Mouse (Mus musculus) MEL (cell line): ENCODE results near the gene Evx1. TPM values are rescaled to one million over a fixed set of nuclear protein-coding genes. Genes with fewer than 3 reads are reported as not detected.

Experiments used
- DNase-seq: peaks from one replicate; pipeline ENCODE4 v3.0.0; 2011; ENCODE audit warnings: low read depth, low spot score
- H3K27ac ChIP-seq: 2 replicates; pipeline ENCODE4 v1.5.1; 2012; ENCODE audit warnings: low read depth, mild to moderate bottlenecking, control low read depth, low read length, moderate library complexity; ENCODE audit not compliant: control insufficient read depth
- H3K27me3 ChIP-seq, 2 experiments: fragments of 150-350 bp in 1 of 2; sonication (generic) in 1 of 2; 2 replicates each; pipeline ENCODE4 v1.6.1; 2012; ENCODE audit warnings: low read length in 2 of 2, mild to moderate bottlenecking in 2 of 2, improper control_type of control experiment in 1 of 2, moderate library complexity in 1 of 2; ENCODE audit not compliant: insufficient read depth in 2 of 2, control insufficient read depth in 1 of 2
- H3K36me3 ChIP-seq, 2 experiments: 2 replicates each; pipeline ENCODE4 v1.6.1; 2012 to 2014; ENCODE audit warnings: low read length in 2 of 2, improper control_type of control experiment in 1 of 2, inconsistent platforms in 1 of 2, mild to moderate bottlenecking in 1 of 2; ENCODE audit not compliant: insufficient read depth in 2 of 2, control insufficient read depth in 1 of 2
- H3K4me1 ChIP-seq, 2 experiments: fragments of 150-350 bp in 1 of 2; sonication (generic) in 1 of 2; 2 replicates each; pipeline ENCODE4 v1.6.1; 2012; ENCODE audit warnings: low read length in 2 of 2, improper control_type of control experiment in 1 of 2, mild to moderate bottlenecking in 1 of 2; ENCODE audit not compliant: insufficient read depth in 2 of 2, control insufficient read depth in 1 of 2
- H3K4me3 ChIP-seq, 2 experiments: fragments of 150-350 bp in 1 of 2; sonication (generic) in 1 of 2; 2 replicates each; pipeline ENCODE4 v1.5.1; 2012; ENCODE audit warnings: low read depth in 2 of 2, low read length in 2 of 2, mild to moderate bottlenecking in 2 of 2, moderate library complexity in 2 of 2, control low read depth in 1 of 2, improper control_type of control experiment in 1 of 2; ENCODE audit not compliant: control insufficient read depth in 1 of 2, insufficient read depth in 1 of 2
- H3K79me2 ChIP-seq: 2 replicates; pipeline ENCODE4 v1.6.1; 2012; ENCODE audit warnings: mild to moderate bottlenecking, low read length, moderate library complexity; ENCODE audit not compliant: control insufficient read depth, poor library complexity, insufficient read depth
- H3K9ac ChIP-seq: 2 replicates; pipeline ENCODE4 v1.6.1; 2012; ENCODE audit warnings: low read depth, mild to moderate bottlenecking, control low read depth, low read length, moderate library complexity; ENCODE audit not compliant: control insufficient read depth, poor library complexity, severe bottlenecking
- H3K9me3 ChIP-seq: fragments of 150-350 bp; sonication (generic); replicated peaks from 2 replicates; pipeline ENCODE4 v1.6.1; 2012; ENCODE audit warnings: mild to moderate bottlenecking, low read length, improper control_type of control experiment, moderate library complexity; ENCODE audit not compliant: insufficient read depth
- CTCF ChIP-seq, 3 experiments: IDR thresholded peaks in 2 of 3; conservative IDR thresholded peaks in 1 of 3; 2 replicates each; pipeline ENCODE4 v1.5.1; 2011 to 2012; ENCODE audit warnings: low read length in 3 of 3, low read depth in 2 of 3, mild to moderate bottlenecking in 2 of 3, improper control_type of control experiment in 1 of 3, inconsistent platforms in 1 of 3, mixed read lengths in 1 of 3, moderate library complexity in 1 of 3; ENCODE audit not compliant: control insufficient read depth in 1 of 3, insufficient read depth in 1 of 3, poor library complexity in 1 of 3, severe bottlenecking in 1 of 3
- E2F4 ChIP-seq: IDR thresholded peaks from 2 replicates; pipeline ENCODE4 v1.6.1; 2011; ENCODE audit warnings: low read depth, low read length, improper control_type of control experiment, borderline replicate concordance
- ELF1 ChIP-seq: IDR thresholded peaks from 2 replicates; pipeline ENCODE4 v1.6.1; 2014; ENCODE audit warnings: low read depth, mild to moderate bottlenecking, inconsistent platforms, low read length, improper control_type of control experiment, moderate library complexity
- GABPA ChIP-seq: IDR thresholded peaks from 2 replicates; pipeline ENCODE4 v1.6.1; 2012; ENCODE audit warnings: low read depth, mild to moderate bottlenecking, inconsistent platforms, low read length, improper control_type of control experiment, moderate library complexity
- GATA1 ChIP-seq: IDR thresholded peaks from 2 replicates; pipeline ENCODE4 v1.6.1; 2011; ENCODE audit warnings: low read depth, low read length, improper control_type of control experiment
- HCFC1 ChIP-seq: IDR thresholded peaks from 2 replicates; pipeline ENCODE4 v1.6.1; 2012; ENCODE audit warnings: low read depth, mild to moderate bottlenecking, inconsistent platforms, low read length, improper control_type of control experiment, moderate library complexity
- KAT2A ChIP-seq: conservative IDR thresholded peaks from 2 replicates; pipeline ENCODE4 v1.6.1; 2012; ENCODE audit warnings: low read depth, low read length, improper control_type of control experiment, inconsistent platforms
- MAX ChIP-seq: IDR thresholded peaks from 2 replicates; pipeline ENCODE4 v1.6.1; 2011; ENCODE audit warnings: low read length, improper control_type of control experiment
- MAZ ChIP-seq: IDR thresholded peaks from 2 replicates; pipeline ENCODE4 v1.6.1; 2012; ENCODE audit warnings: low read depth, mild to moderate bottlenecking, inconsistent platforms, low read length, improper control_type of control experiment
- MEF2A ChIP-seq: IDR thresholded peaks from 2 replicates; pipeline ENCODE4 v1.6.1; 2014; ENCODE audit warnings: low read depth, mild to moderate bottlenecking, inconsistent platforms, low read length, improper control_type of control experiment; ENCODE audit not compliant: poor library complexity, insufficient replicate concordance, severe bottlenecking; ENCODE audit errors: extremely low read depth
- MXI1 ChIP-seq: IDR thresholded peaks from 2 replicates; pipeline ENCODE4 v1.6.1; 2011; ENCODE audit warnings: mild to moderate bottlenecking, low read depth, low read length, improper control_type of control experiment
- MYB ChIP-seq: IDR thresholded peaks from 2 replicates; pipeline ENCODE4 v1.6.1; 2011; ENCODE audit warnings: mild to moderate bottlenecking, low read depth, low read length, improper control_type of control experiment
- POLR2A ChIP-seq, 2 experiments: IDR thresholded peaks; 2 replicates each; pipeline ENCODE4 v1.6.1; 2011 to 2012; ENCODE audit warnings: low read length in 2 of 2, mild to moderate bottlenecking in 2 of 2, control low read depth in 1 of 2, improper control_type of control experiment in 1 of 2, low read depth in 1 of 2, moderate library complexity in 1 of 2; ENCODE audit not compliant: control insufficient read depth in 1 of 2, insufficient read depth in 1 of 2, poor library complexity in 1 of 2
- POLR2AphosphoS2 ChIP-seq: IDR thresholded peaks from 2 replicates; pipeline ENCODE4 v1.6.1; 2011; ENCODE audit warnings: low read length, improper control_type of control experiment
- RAD21 ChIP-seq: IDR thresholded peaks from 2 replicates; pipeline ENCODE4 v1.6.1; 2011; ENCODE audit warnings: mild to moderate bottlenecking, low read depth, low read length, improper control_type of control experiment
- RCOR1 ChIP-seq: IDR thresholded peaks from 2 replicates; pipeline ENCODE4 v1.6.1; 2012; ENCODE audit warnings: low read depth, mild to moderate bottlenecking, inconsistent platforms, low read length, improper control_type of control experiment
- SIN3A ChIP-seq: IDR thresholded peaks from 2 replicates; pipeline ENCODE4 v1.6.1; 2012; ENCODE audit warnings: low read length, improper control_type of control experiment, inconsistent platforms
- TAL1 ChIP-seq: IDR thresholded peaks from 2 replicates; pipeline ENCODE4 v1.6.1; 2012; ENCODE audit warnings: mild to moderate bottlenecking, inconsistent platforms, low read length, moderate library complexity, mixed read lengths
- TCF12 ChIP-seq: IDR thresholded peaks from 2 replicates; pipeline ENCODE4 v1.6.1; 2014; ENCODE audit warnings: low read depth, mild to moderate bottlenecking, inconsistent platforms, low read length, improper control_type of control experiment, moderate library complexity
- UBTF ChIP-seq: IDR thresholded peaks from 2 replicates; pipeline ENCODE4 v1.6.1; 2012; ENCODE audit warnings: low read depth, mild to moderate bottlenecking, inconsistent platforms, low read length, improper control_type of control experiment, moderate library complexity, borderline replicate concordance; ENCODE audit not compliant: insufficient read depth
- USF1 ChIP-seq: IDR thresholded peaks from 2 replicates; pipeline ENCODE4 v1.6.1; 2014; ENCODE audit warnings: low read depth, mild to moderate bottlenecking, inconsistent platforms, low read length, improper control_type of control experiment, moderate library complexity
- ZC3H11A ChIP-seq: IDR thresholded peaks from 2 replicates; pipeline ENCODE4 v1.6.1; 2012; ENCODE audit warnings: low read depth, mild to moderate bottlenecking, inconsistent platforms, low read length, improper control_type of control experiment
- ZKSCAN1 ChIP-seq: IDR thresholded peaks from 2 replicates; pipeline ENCODE4 v1.6.1; 2012; ENCODE audit warnings: low read depth, mild to moderate bottlenecking, inconsistent platforms, low read length, improper control_type of control experiment, moderate library complexity
- ZMIZ1 ChIP-seq: IDR thresholded peaks from 2 replicates; pipeline ENCODE4 v1.6.1; 2012; ENCODE audit warnings: low read depth, mild to moderate bottlenecking, inconsistent platforms, low read length, improper control_type of control experiment, moderate library complexity
- ZNF384 ChIP-seq: IDR thresholded peaks from 2 replicates; pipeline ENCODE4 v1.6.1; 2012; ENCODE audit warnings: low read depth, mild to moderate bottlenecking, inconsistent platforms, low read length, improper control_type of control experiment
- polyA plus RNA-seq, 2 experiments: library from polyadenylated mRNA; stranded (reverse) in 1 of 2; unstranded in 1 of 2; fragments of >175 nt in 1 of 2; fragments of >200 nt in 1 of 2; gene quantifications; 2 replicates each; pipeline versions ENCODE4 v1.2.1 to v1.2.4; 2012; ENCODE audit warnings: low replicate concordance in 2 of 2, low read depth in 1 of 2; ENCODE audit not compliant: insufficient read length in 2 of 2, insufficient read depth in 1 of 2, missing spikeins in 1 of 2
- total RNA-seq: library from RNA; depleted of rRNA; stranded (reverse); fragments of 300-350 nt; gene quantifications from 2 replicates; pipeline ENCODE4 v1.2.3, GENCODE M21; 2012

The Evx1 gene
- total and polyA plus RNA-seq, 3 experiments: not detected

GRCm38 (mm10) chr6:52265306-52265912 lies 47.9 kb upstream of the Evx1 start:
- Histone ChIP-seq H3K27me3 (no peaks in the 10 kb centered on the region), H3K36me3 (no peaks in the 10 kb centered on the region), H3K4me3 (no peak overlapping the region), H3K9ac (no peak overlapping the region), H3K9me3 (no peaks in the 10 kb centered on the region), H3K4me1 (no peaks in the 10 kb centered on the region), H3K79me2 (no peaks in the 10 kb centered on the region), H3K27ac (no peak overlapping the region)
- DNase-seq: no peak
- TF ChIP-seq UBTF: no peak
- no peak for TF ChIP-seq ZC3H11A
- TF ChIP-seq GATA1: no peak
- TF ChIP-seq E2F4: no peak

GRCm38 (mm10) chr6:52265913-52266665 lies 47.2 kb upstream of the Evx1 start:
- Histone ChIP-seq H3K27ac (no peak overlapping the region), H3K9ac (no peak overlapping the region), H3K4me3 (no peak overlapping the region), H3K36me3 (no peaks in the 10 kb centered on the region), H3K9me3 (no peaks in the 10 kb centered on the region), H3K4me1 (no peaks in the 10 kb centered on the region), H3K79me2 (no peaks in the 10 kb centered on the region), H3K27me3 (no peaks in the 10 kb centered on the region)
- no peak for DNase-seq
- TF ChIP-seq ELF1 (no peak), ZMIZ1 (no peak), ZC3H11A (no peak), MYB (no peak), TAL1 (no peak), MEF2A (no peak), ZNF384 (no peak), ZKSCAN1 (no peak), MAZ (no peak), RAD21 (no peak), MAX (no peak)

DNA sequence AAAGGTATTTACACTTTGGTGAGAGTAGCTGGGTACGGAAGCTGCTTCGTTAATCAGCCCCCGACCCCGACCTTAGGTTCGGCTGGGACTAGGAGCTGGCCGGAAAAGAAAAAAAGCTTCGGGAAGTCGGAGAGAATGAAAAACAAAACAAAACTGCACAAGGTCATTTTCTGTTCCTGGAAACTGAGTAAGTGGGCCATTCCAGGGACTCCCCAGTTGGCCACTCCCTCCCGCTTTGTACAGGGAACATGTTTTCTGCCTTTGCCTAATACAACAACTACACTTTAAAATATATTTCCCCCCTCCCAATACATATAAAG lies 46.7 kb upstream of the Evx1 start:
- no peak overlapping the region for H3K27ac ChIP-seq
- no peak overlapping the region for H3K9ac ChIP-seq
- H3K27me3 ChIP-seq: no peaks in the 10 kb centered on the region
- H3K9me3 ChIP-seq: no peaks in the 10 kb centered on the region
- TF ChIP-seq MXI1: no peak
- no peak for TF ChIP-seq GATA1
- TF ChIP-seq UBTF: no peak
- TF ChIP-seq KAT2A: no peak
- no peak for TF ChIP-seq E2F4
- no peak for TF ChIP-seq ELF1
- TF ChIP-seq POLR2AphosphoS2: no peak
- TF ChIP-seq ZC3H11A: no peak
- no peak for TF ChIP-seq ZKSCAN1
- TF ChIP-seq USF1: no peak
- no peak for TF ChIP-seq RCOR1
- TF ChIP-seq SIN3A: no peak
- TF ChIP-seq CTCF (IDR thresholded peaks at IDR 0.05 in 2 of 3, conservative IDR thresholded peaks at IDR 0.05 in 1 of 3; ENCODE audit: control insufficient read depth in 1 of 3, insufficient read depth in 1 of 3, low read depth in 2 of 3, low read length in 3 of 3, poor library complexity in 1 of 3, severe bottlenecking in 1 of 3): no peak
- no peak for TF ChIP-seq MAZ
- TF ChIP-seq TCF12: no peak
- TF ChIP-seq GABPA: no peak
- no peak for TF ChIP-seq MYB
- no peak for TF ChIP-seq POLR2A (IDR thresholded peaks at IDR 0.05; ENCODE audit: control insufficient read depth in 1 of 2, insufficient read depth in 1 of 2, low read depth in 1 of 2, low read length in 2 of 2, poor library complexity in 1 of 2)
- no peak for TF ChIP-seq HCFC1
- no peak for DNase-seq
- no peaks in the 10 kb centered on the region for H3K36me3 ChIP-seq
- no peaks in the 10 kb centered on the region for H3K4me1 ChIP-seq
- H3K4me3 ChIP-seq: no peak overlapping the region
- H3K79me2 ChIP-seq: no peaks in the 10 kb centered on the region
